Mouse (Mus musculus) liver, adult 2 months (tissue): ENCODE results near the gene Efcab11.

Source experiments
- CTCF ChIP-seq: fragments of 200-500 bp; IDR thresholded peaks from 2 replicates; pipeline ENCODE4 v1.5.1; 2011; ENCODE audit warnings: low read depth, low read length, control low read depth
- POLR2A ChIP-seq: fragments of 200-500 bp; IDR thresholded peaks from 2 replicates; pipeline ENCODE4 v1.6.1; 2011; ENCODE audit warnings: low read length, control low read depth; ENCODE audit not compliant: insufficient read depth; ENCODE audit errors: extremely low read depth

GRCm38 (mm10) chr12:99874609-99875008, 9.6 kb downstream of the Efcab11 start:
- TF ChIP-seq CTCF (no peak), POLR2A (no peak)
